Mouse (Mus musculus) kidney, embryonic 14.5 days (tissue): ENCODE data around the gene Rpl3. TPM values are rescaled to one million over a fixed set of nuclear protein-coding genes. Genes with fewer than 3 reads are reported as not detected.

Experiments
- ATAC-seq: fragments of 200-750 bp; cut with Nextera tagmentation; 2 replicates; pipeline ENCODE4 v1.8.0; 2017; ENCODE audit warnings: moderate number of reproducible peaks, mild to moderate bottlenecking, moderate TSS enrichment, moderate library complexity; ENCODE audit not compliant: low FRiP score, low TSS enrichment
- H3K27ac ChIP-seq: fragments of 300-500 bp; sonication (generic); 2 replicates; pipeline ENCODE4 v1.5.1; 2014; ENCODE audit warnings: low read depth, mild to moderate bottlenecking, low read length, moderate library complexity, mixed read lengths
- H3K27me3 ChIP-seq: fragments of 300-500 bp; sonication (generic); 2 replicates; pipeline ENCODE4 v1.6.1; 2014; ENCODE audit warnings: mild to moderate bottlenecking, low read length; ENCODE audit not compliant: control insufficient read depth, insufficient read depth
- H3K36me3 ChIP-seq: fragments of 300-500 bp; sonication (generic); 2 replicates; pipeline ENCODE4 v1.6.1; 2014; ENCODE audit warnings: low read length, mixed read lengths; ENCODE audit not compliant: control insufficient read depth, insufficient read depth
- H3K4me1 ChIP-seq: fragments of 300-500 bp; sonication (generic); 2 replicates; pipeline ENCODE4 v1.6.1; 2014; ENCODE audit warnings: low read length, mixed read lengths; ENCODE audit not compliant: control insufficient read depth, insufficient read depth
- H3K4me2 ChIP-seq: fragments of 300-500 bp; sonication (generic); replicated peaks from 2 replicates; pipeline ENCODE4 v1.6.1; 2014; ENCODE audit warnings: low read depth, mild to moderate bottlenecking, low read length
- H3K4me3 ChIP-seq: fragments of 300-500 bp; sonication (generic); 2 replicates; pipeline ENCODE4 v1.5.1; 2014; ENCODE audit warnings: mild to moderate bottlenecking, low read length
- H3K9ac ChIP-seq: fragments of 300-500 bp; sonication (generic); 2 replicates; pipeline ENCODE4 v1.6.1; 2014; ENCODE audit warnings: low read depth, mild to moderate bottlenecking, low read length, moderate library complexity
- H3K9me3 ChIP-seq: fragments of 300-500 bp; sonication (generic); 2 replicates; pipeline ENCODE4 v1.6.1; 2016; ENCODE audit warnings: low read length; ENCODE audit not compliant: control insufficient read depth
- WGBS: fragments of 180-500 bp; shearing (Covaris S2); extraction: QIAGEN DNeasy Blood & Tissue Kit; methylation state at CpG from one replicate; pipeline ENCODE4 v1.1.7; 2014; 5-methylcytosine and 5-hydroxymethylcytosine counted together
- polyA plus RNA-seq: library from polyadenylated mRNA; unstranded; fragments of >200 nt; fragmentation: Nextera tagmentation; extraction: Ambion mirVana; gene quantifications from 2 replicates; pipeline ENCODE4 v1.2.1, GENCODE M21; 2014

Rpl3 gene
- polyA plus RNA-seq, 1 experiment from 2014 or later, result 1,409 TPM

GRCm38 (mm10) chr15:80070095-80070644, 21.5 kb downstream of the Rpl3 start:
- Histone ChIP-seq H3K9ac (no peak overlapping the region), H3K4me2 (no peak overlapping the region), H3K27me3 (no peaks in the 10 kb centered on the region), H3K27ac (no peak overlapping the region), H3K9me3 (no peaks in the 10 kb centered on the region), H3K4me1 (no peaks in the 10 kb centered on the region), H3K36me3 (no peaks in the 10 kb centered on the region), H3K4me3 (no peak overlapping the region)
- no peak for ATAC-seq
- WGBS, result 60% methylated on average over 8 of the region's 8 CpGs

GRCm38 (mm10) chr15:80069171-80069570, 22.5 kb downstream of the Rpl3 start:
- no peak overlapping the region for H3K9ac ChIP-seq
- no peak overlapping the region for H3K4me3 ChIP-seq
- no peak for ATAC-seq
- H3K27ac ChIP-seq, result no peak overlapping the region
- no peak overlapping the region for H3K4me2 ChIP-seq
- H3K36me3 ChIP-seq, result no peaks in the 10 kb centered on the region
- H3K4me1 ChIP-seq, result no peaks in the 10 kb centered on the region
- H3K9me3 ChIP-seq, result no peaks in the 10 kb centered on the region
- 70% methylated on average over 4 of the region's 4 CpGs for WGBS
- H3K27me3 ChIP-seq, result no peaks in the 10 kb centered on the region

GRCm38 (mm10) chr15:80066538-80066937, 25.1 kb downstream of the Rpl3 start:
- H3K36me3 ChIP-seq, result no peaks in the 10 kb centered on the region
- no peaks in the 10 kb centered on the region for H3K9me3 ChIP-seq
- no peak overlapping the region for H3K4me3 ChIP-seq
- H3K27ac ChIP-seq, result no peak overlapping the region
- 66% methylated on average over 3 of the region's 3 CpGs for WGBS
- no peak for ATAC-seq
- H3K27me3 ChIP-seq, result no peaks in the 10 kb centered on the region
- no peak overlapping the region for H3K9ac ChIP-seq
- no peaks in the 10 kb centered on the region; the same call in 1 of the 2 replicates for H3K4me1 ChIP-seq
- H3K4me2 ChIP-seq, result no peak overlapping the region

GRCm38 (mm10) chr15:80065414-80065813, 26.3 kb downstream of the Rpl3 start:
- WGBS, result 12% methylated on average over 13 of the region's 13 CpGs
- ATAC-seq, result no peak

GRCm38 (mm10) chr15:80064965-80065364, 26.7 kb downstream of the Rpl3 start:
- ATAC-seq, result no peak
- Histone ChIP-seq H3K36me3 (no peaks in the 10 kb centered on the region), H3K9ac (no peak overlapping the region), H3K4me3 (no peak overlapping the region), H3K27ac (no peak overlapping the region), H3K27me3 (no peaks in the 10 kb centered on the region), H3K4me2 (no peak overlapping the region), H3K4me1 (no peaks in the 10 kb centered on the region; the same call in 1 of the 2 replicates), H3K9me3 (no peaks in the 10 kb centered on the region)
- 61% methylated on average over 5 of the region's 5 CpGs for WGBS

More at GRCm38 (mm10) chr15:80065414-80065813, 26.3 kb downstream of the Rpl3 start:
- H3K27ac ChIP-seq, result no peak overlapping the region
- H3K4me3 ChIP-seq, result no peak overlapping the region
- no peaks in the 10 kb centered on the region for H3K27me3 ChIP-seq
- H3K4me1 ChIP-seq, result no peaks in the 10 kb centered on the region; the same call in 1 of the 2 replicates
- no peak overlapping the region for H3K9ac ChIP-seq
- no peak overlapping the region for H3K4me2 ChIP-seq
- no peaks in the 10 kb centered on the region for H3K36me3 ChIP-seq
- H3K9me3 ChIP-seq, result no peaks in the 10 kb centered on the region

GRCm38 (mm10) chr15:80062821-80063220, 28.8 kb downstream of the Rpl3 start:
- no peak overlapping the region for H3K27ac ChIP-seq
- WGBS, result 41% methylated on average over 5 of the region's 5 CpGs
- no peaks in the 10 kb centered on the region; the same call in 1 of the 2 replicates for H3K4me1 ChIP-seq
- H3K27me3 ChIP-seq, result no peaks in the 10 kb centered on the region
- ATAC-seq, result no peak
- no peaks in the 10 kb centered on the region for H3K9me3 ChIP-seq
- H3K4me2 ChIP-seq, result no peak overlapping the region
- H3K9ac ChIP-seq, result no peak overlapping the region
- H3K36me3 ChIP-seq, result no peaks in the 10 kb centered on the region
- no peak overlapping the region for H3K4me3 ChIP-seq

GRCm38 (mm10) chr15:80062339-80062738, 29.3 kb downstream of the Rpl3 start:
- H3K4me1 ChIP-seq, result no peaks in the 10 kb centered on the region; the same call in 1 of the 2 replicates

GRCm38 (mm10) chr15:80061071-80061550, 30.6 kb downstream of the Rpl3 start:
- no peak overlapping the region for H3K4me3 ChIP-seq
- no peaks in the 10 kb centered on the region for H3K9me3 ChIP-seq
- no peak overlapping the region for H3K27ac ChIP-seq
- no peak for ATAC-seq
- no peaks in the 10 kb centered on the region; the same call in 1 of the 2 replicates for H3K4me1 ChIP-seq
- 78% methylated on average over 4 of the region's 4 CpGs for WGBS
- no peak overlapping the region for H3K4me2 ChIP-seq
- no peaks in the 10 kb centered on the region for H3K36me3 ChIP-seq
- H3K9ac ChIP-seq, result no peak overlapping the region
- H3K27me3 ChIP-seq, result no peaks in the 10 kb centered on the region

More at GRCm38 (mm10) chr15:80062339-80062738, 29.3 kb downstream of the Rpl3 start:
- H3K36me3 ChIP-seq, result no peaks in the 10 kb centered on the region
- H3K9me3 ChIP-seq, result no peaks in the 10 kb centered on the region
- H3K4me3 ChIP-seq, result no peak overlapping the region
- H3K27me3 ChIP-seq, result no peaks in the 10 kb centered on the region
- no peak overlapping the region for H3K4me2 ChIP-seq
- no peak for ATAC-seq
- 74% methylated on average over 7 of the region's 9 CpGs for WGBS
- no peak overlapping the region for H3K27ac ChIP-seq
- no peak overlapping the region for H3K9ac ChIP-seq

- no peak for ATAC-seq
- H3K9ac ChIP-seq, result no peak overlapping the region
- no peaks in the 10 kb centered on the region for H3K27me3 ChIP-seq
- H3K4me3 ChIP-seq, result no peak overlapping the region
- H3K9me3 ChIP-seq, result no peaks in the 10 kb centered on the region
- no peak overlapping the region for H3K27ac ChIP-seq
- WGBS, result 91% methylated on average over 8 of the region's 8 CpGs
- H3K4me2 ChIP-seq, result no peak overlapping the region
- no peaks in the 10 kb centered on the region; the same call in 1 of the 2 replicates for H3K4me1 ChIP-seq
- no peaks in the 10 kb centered on the region for H3K36me3 ChIP-seq
Measured at GRCm38 (mm10) chr15:80060356-80061070, 31.2 kb downstream of the Rpl3 start.
